Comparison of ENCODE assay signal across 8 mouse cellular contexts in genomic region chr12:69502706-69503070, GRCm38 (mm10).
DNase-seq lines count a peak whose midpoint lies in the region; ATAC-seq lines count a peak whose summit lies in the region.

No protein-coding gene starts in this region.

- H3K9ac ChIP-seq in kidney, embryonic 16.5 days (replicated peaks; ENCODE audit: low read length): peak overlapping the region; percentile 48
- peak overlapping the region; percentile 48; the same call in 1 of the 2 replicates for H3K9ac ChIP-seq in embryonic facial prominence, embryonic 11.5 days (replicated peaks; ENCODE audit: low read length)
- peak overlapping the region; percentile 32; the same call in 1 of the 2 replicates for H3K9ac ChIP-seq in hindbrain, embryonic 14.5 days
- H3K9ac ChIP-seq in midbrain, embryonic 13.5 days (replicated peaks): peak overlapping the region; percentile 19; the same call in 1 of the 2 replicates

- H3K36me3 ChIP-seq in kidney, embryonic 16.5 days (ENCODE audit: insufficient read depth, low read length): no peaks in the 10 kb centered on the region
- H3K36me3 ChIP-seq in embryonic facial prominence, embryonic 11.5 days (replicated peaks; ENCODE audit: control insufficient read depth, insufficient read depth, low read depth, low read length): no peaks in the 10 kb centered on the region
- H3K36me3 ChIP-seq in hindbrain, embryonic 14.5 days (replicated peaks; ENCODE audit: control insufficient read depth, insufficient read depth): no peaks in the 10 kb centered on the region
- no peaks in the 10 kb centered on the region for H3K36me3 ChIP-seq in midbrain, embryonic 13.5 days

- peak overlapping the region; percentile 33 for H3K4me2 ChIP-seq in kidney, embryonic 16.5 days (replicated peaks; ENCODE audit: low read depth, low read length)
- peak overlapping the region; percentile 38; the same call in 1 of the 2 replicates for H3K4me2 ChIP-seq in embryonic facial prominence, embryonic 11.5 days (ENCODE audit: low read depth, low read length)
- H3K4me2 ChIP-seq in hindbrain, embryonic 14.5 days (replicated peaks): peak overlapping the region; percentile 31
- H3K4me2 ChIP-seq in midbrain, embryonic 13.5 days (replicated peaks): peak overlapping the region; percentile 33; the same call in 1 of the 2 replicates

- no peaks in the 10 kb centered on the region for H3K9me3 ChIP-seq in kidney, embryonic 16.5 days (ENCODE audit: low read length)
- no peaks in the 10 kb centered on the region for H3K9me3 ChIP-seq in embryonic facial prominence, embryonic 11.5 days (replicated peaks; ENCODE audit: control insufficient read depth, low read length)
- no peaks in the 10 kb centered on the region for H3K9me3 ChIP-seq in hindbrain, embryonic 14.5 days (ENCODE audit: control insufficient read depth, low read length)
- H3K9me3 ChIP-seq in midbrain, embryonic 13.5 days: no peaks in the 10 kb centered on the region

- H3K4me1 ChIP-seq in kidney, embryonic 16.5 days (ENCODE audit: insufficient read depth, low read length): peaks cover 26% of the 10 kb centered on the region
- H3K4me1 ChIP-seq in embryonic facial prominence, embryonic 11.5 days (ENCODE audit: control insufficient read depth, insufficient read depth, low read length): no peaks in the 10 kb centered on the region; the same call in 1 of the 2 replicates
- peaks cover 18% of the 10 kb centered on the region for H3K4me1 ChIP-seq in hindbrain, embryonic 14.5 days (replicated peaks; ENCODE audit: control insufficient read depth, insufficient read depth, low read length)
- H3K4me1 ChIP-seq in midbrain, embryonic 13.5 days (replicated peaks): peaks cover 19% of the 10 kb centered on the region

- WGBS in kidney, embryonic 16.5 days: 70% methylated on average over 6 of the region's 6 CpGs
- WGBS in embryonic facial prominence, embryonic 11.5 days: 61% methylated on average over 6 of the region's 6 CpGs
- 82% methylated on average over 6 of the region's 6 CpGs for WGBS in hindbrain, embryonic 14.5 days
- WGBS in midbrain, embryonic 13.5 days: 79% methylated on average over 6 of the region's 6 CpGs

- no peaks in the 10 kb centered on the region for H3K27me3 ChIP-seq in kidney, embryonic 16.5 days (ENCODE audit: insufficient read depth, low read length)
- no peaks in the 10 kb centered on the region for H3K27me3 ChIP-seq in embryonic facial prominence, embryonic 11.5 days (ENCODE audit: control insufficient read depth, insufficient read depth, low read length)
- H3K27me3 ChIP-seq in hindbrain, embryonic 14.5 days (ENCODE audit: control insufficient read depth, insufficient read depth, low read length): no peaks in the 10 kb centered on the region
- peaks cover 6% of the 10 kb centered on the region for H3K27me3 ChIP-seq in midbrain, embryonic 13.5 days

- no peak overlapping the region for H3K4me3 ChIP-seq in kidney, embryonic 16.5 days (ENCODE audit: low read length)
- H3K4me3 ChIP-seq in embryonic facial prominence, embryonic 11.5 days (ENCODE audit: low read depth, low read length): no peak overlapping the region
- H3K4me3 ChIP-seq in hindbrain, embryonic 14.5 days (replicated peaks; ENCODE audit: low read length): no peak overlapping the region
- no peak overlapping the region for H3K4me3 ChIP-seq in midbrain, embryonic 13.5 days (replicated peaks)

- DNase-seq in kidney, adult 18-20 months: no peak
- no peak for DNase-seq in embryonic facial prominence, embryonic 11.5 days (ENCODE audit: low spot score)
- no peak for DNase-seq in hindbrain, embryonic 14.5 days (ENCODE audit: low spot score)
- no peak for DNase-seq in retina, postnatal 1 day
- no peak for DNase-seq in left cerebral cortex, adult 8-10 months (ENCODE audit: low spot score in 2 of 2)
- DNase-seq in right cerebral cortex, postnatal 36 days (ENCODE audit: low spot score in 2 of 2): no peak

- peak overlapping the region; percentile 87 for H3K27ac ChIP-seq in kidney, embryonic 16.5 days (ENCODE audit: low read length)
- peak overlapping the region; percentile 72; the same call in 1 of the 2 replicates for H3K27ac ChIP-seq in embryonic facial prominence, embryonic 11.5 days (replicated peaks; ENCODE audit: low read depth, low read length)
- peak overlapping the region; percentile 83 for H3K27ac ChIP-seq in hindbrain, embryonic 14.5 days
- H3K27ac ChIP-seq in midbrain, embryonic 13.5 days: peak overlapping the region; percentile 69

- ATAC-seq in kidney, embryonic 16.5 days (ENCODE audit: low FRiP score, low TSS enrichment): peak; percentile 7; the same call in 1 of the 2 replicates
- ATAC-seq in embryonic facial prominence, embryonic 11.5 days (replicated peaks; ENCODE audit: insufficient number of reproducible peaks, low FRiP score, low TSS enrichment, low read depth): no peak
- no peak; the same call in 1 of the 2 replicates for ATAC-seq in hindbrain, embryonic 14.5 days (ENCODE audit: low FRiP score)
- peak; percentile 28; the same call in 1 of the 2 replicates for ATAC-seq in midbrain, embryonic 13.5 days

Comparison
In these comparisons a context has a peak if more than half of its experiments do, and no peak if none do; other contexts are left out.
1. ATAC-seq: peak in kidney, embryonic 16.5 days (single experiment) and midbrain, embryonic 13.5 days (single experiment); none in embryonic facial prominence, embryonic 11.5 days (single experiment) and hindbrain, embryonic 14.5 days (single experiment).
2. Peak in every context shown above with its lines, with median percentiles within 50 percentile points of each other: H3K27ac ChIP-seq, H3K4me2 ChIP-seq and H3K9ac ChIP-seq.